Mouse (Mus musculus): Measurements from ENCODE around the gene Abl2. TPM values are rescaled to one million over a fixed set of nuclear protein-coding genes. Genes with fewer than 3 reads are reported as not detected.

Gene Abl2
- total and polyA plus RNA-seq, 3 experiments: 4.7 to 25.7 (median 22.1) TPM

- no peak overlapping the region for H3K9ac ChIP-seq (ENCODE audit: low read depth, low read length)
- H3K4me1 ChIP-seq (ENCODE audit: control insufficient read depth, insufficient read depth, low read length): no peaks in the 10 kb centered on the region
- intact Hi-C loops (cut with DNase I): no loop called here
- H3K27me3 ChIP-seq (ENCODE audit: control insufficient read depth, insufficient read depth, low read length): no peaks in the 10 kb centered on the region
- no peaks in the 10 kb centered on the region for H3K79me2 ChIP-seq (replicated peaks; ENCODE audit: control insufficient read depth, insufficient read depth, low read length)
- WGBS: 78% methylated on average over 3 of the region's 3 CpGs
- no peaks in the 10 kb centered on the region for H3K36me3 ChIP-seq (ENCODE audit: control insufficient read depth, insufficient read depth, low read length)
- no peak overlapping the region for H3K4me3 ChIP-seq
- TF ChIP-seq POLR2A (IDR thresholded peaks at IDR 0.05; ENCODE audit: insufficient read depth, low read depth, low read length) (no peak), CTCF (IDR thresholded peaks at IDR 0.05) (no peak), EP300 (IDR thresholded peaks at IDR 0.05; ENCODE audit: insufficient read depth, low read depth, low read length) (no peak)
- DNase-seq: no peak
- H3K27ac ChIP-seq: no peak overlapping the region
Measured at GRCm38 (mm10) chr1:156533483-156533882, 25.1 kb upstream of the Abl2 start.

GRCm38 (mm10) chr1:156533911-156534310 is 24.7 kb upstream of the Abl2 start:
- H3K27ac ChIP-seq: no peak overlapping the region
- no peaks in the 10 kb centered on the region for H3K4me1 ChIP-seq (ENCODE audit: control insufficient read depth, insufficient read depth, low read length)
- intact Hi-C loops (cut with DNase I): no loop called here
- H3K27me3 ChIP-seq (ENCODE audit: control insufficient read depth, insufficient read depth, low read length): no peaks in the 10 kb centered on the region
- 85% methylated on average over 4 of the region's 4 CpGs for WGBS
- no peaks in the 10 kb centered on the region for H3K79me2 ChIP-seq (replicated peaks; ENCODE audit: control insufficient read depth, insufficient read depth, low read length)
- no peak overlapping the region for H3K9ac ChIP-seq (ENCODE audit: low read depth, low read length)
- TF ChIP-seq CTCF (IDR thresholded peaks at IDR 0.05): no peak
- TF ChIP-seq POLR2A (IDR thresholded peaks at IDR 0.05; ENCODE audit: insufficient read depth, low read depth, low read length): no peak
- no peak for TF ChIP-seq EP300 (IDR thresholded peaks at IDR 0.05; ENCODE audit: insufficient read depth, low read depth, low read length)
- no peak for DNase-seq
- H3K36me3 ChIP-seq (ENCODE audit: control insufficient read depth, insufficient read depth, low read length): no peaks in the 10 kb centered on the region
- no peak overlapping the region for H3K4me3 ChIP-seq

- Histone ChIP-seq H3K27ac (no peak overlapping the region), H3K9ac (ENCODE audit: low read depth, low read length) (no peak overlapping the region), H3K79me2 (replicated peaks; ENCODE audit: control insufficient read depth, insufficient read depth, low read length) (no peaks in the 10 kb centered on the region), H3K36me3 (ENCODE audit: control insufficient read depth, insufficient read depth, low read length) (no peaks in the 10 kb centered on the region), H3K4me1 (ENCODE audit: control insufficient read depth, insufficient read depth, low read length) (no peaks in the 10 kb centered on the region), H3K27me3 (ENCODE audit: control insufficient read depth, insufficient read depth, low read length) (no peaks in the 10 kb centered on the region), H3K4me3 (no peak overlapping the region)
- TF ChIP-seq EP300 (IDR thresholded peaks at IDR 0.05; ENCODE audit: insufficient read depth, low read depth, low read length) (no peak), POLR2A (IDR thresholded peaks at IDR 0.05; ENCODE audit: insufficient read depth, low read depth, low read length) (no peak), CTCF (IDR thresholded peaks at IDR 0.05) (no peak)
- WGBS: 50% methylated on average over 2 of the region's 2 CpGs
- DNase-seq: no peak
- intact Hi-C loops (cut with DNase I): loop anchor here (5.0 kb wide), 2 partner anchors 140 to 450 kb away; no protein-coding TSS in a partner anchor
Measured at GRCm38 (mm10) chr1:156537031-156537430, 21.6 kb upstream of the Abl2 start.

- Histone ChIP-seq H3K4me1 (ENCODE audit: control insufficient read depth, insufficient read depth, low read length) (no peaks in the 10 kb centered on the region), H3K27ac (no peak overlapping the region), H3K4me3 (no peak overlapping the region), H3K79me2 (replicated peaks; ENCODE audit: control insufficient read depth, insufficient read depth, low read length) (no peaks in the 10 kb centered on the region), H3K9ac (ENCODE audit: low read depth, low read length) (no peak overlapping the region), H3K27me3 (ENCODE audit: control insufficient read depth, insufficient read depth, low read length) (no peaks in the 10 kb centered on the region), H3K36me3 (ENCODE audit: control insufficient read depth, insufficient read depth, low read length) (no peaks in the 10 kb centered on the region)
- TF ChIP-seq CTCF (IDR thresholded peaks at IDR 0.05) (no peak), EP300 (IDR thresholded peaks at IDR 0.05; ENCODE audit: insufficient read depth, low read depth, low read length) (no peak), POLR2A (IDR thresholded peaks at IDR 0.05; ENCODE audit: insufficient read depth, low read depth, low read length) (no peak)
- intact Hi-C loops (cut with DNase I): loop anchor here (1.0 to 5.0 kb wide), 3 partner anchors 96 to 450 kb away; no protein-coding TSS in a partner anchor
- 80% methylated on average over 6 of the region's 6 CpGs for WGBS
- DNase-seq: no peak
Measured at GRCm38 (mm10) chr1:156537701-156538100, 20.9 kb upstream of the Abl2 start.

- H3K4me3 ChIP-seq: no peak overlapping the region
- no peaks in the 10 kb centered on the region for H3K27me3 ChIP-seq (ENCODE audit: control insufficient read depth, insufficient read depth, low read length)
- no peaks in the 10 kb centered on the region for H3K36me3 ChIP-seq (ENCODE audit: control insufficient read depth, insufficient read depth, low read length)
- no peaks in the 10 kb centered on the region for H3K4me1 ChIP-seq (ENCODE audit: control insufficient read depth, insufficient read depth, low read length)
- 81% methylated on average over 3 of the region's 3 CpGs for WGBS
- DNase-seq: no peak
- no peaks in the 10 kb centered on the region for H3K79me2 ChIP-seq (replicated peaks; ENCODE audit: control insufficient read depth, insufficient read depth, low read length)
- no peak overlapping the region for H3K27ac ChIP-seq
- TF ChIP-seq EP300 (IDR thresholded peaks at IDR 0.05; ENCODE audit: insufficient read depth, low read depth, low read length) (no peak), CTCF (IDR thresholded peaks at IDR 0.05) (peak; percentile 76)
- intact Hi-C loops (cut with DNase I): loop anchor here (1.0 to 5.0 kb wide), 3 partner anchors 95 to 451 kb away; no protein-coding TSS in a partner anchor
- H3K9ac ChIP-seq (ENCODE audit: low read depth, low read length): no peak overlapping the region
Measured at GRCm38 (mm10) chr1:156538382-156538781, 20.2 kb upstream of the Abl2 start.

- Histone ChIP-seq H3K9ac (ENCODE audit: low read depth, low read length) (no peak overlapping the region), H3K27ac (no peak overlapping the region), H3K79me2 (replicated peaks; ENCODE audit: control insufficient read depth, insufficient read depth, low read length) (no peaks in the 10 kb centered on the region), H3K27me3 (ENCODE audit: control insufficient read depth, insufficient read depth, low read length) (no peaks in the 10 kb centered on the region), H3K36me3 (ENCODE audit: control insufficient read depth, insufficient read depth, low read length) (no peaks in the 10 kb centered on the region), H3K4me1 (ENCODE audit: control insufficient read depth, insufficient read depth, low read length) (no peaks in the 10 kb centered on the region), H3K4me3 (no peak overlapping the region)
- 43% methylated on average over 4 of the region's 4 CpGs for WGBS
- TF ChIP-seq EP300 (IDR thresholded peaks at IDR 0.05; ENCODE audit: insufficient read depth, low read depth, low read length) (no peak), CTCF (IDR thresholded peaks at IDR 0.05) (peak; percentile 64), POLR2A (IDR thresholded peaks at IDR 0.05; ENCODE audit: insufficient read depth, low read depth, low read length) (no peak)
- DNase-seq: no peak
- intact Hi-C loops (cut with DNase I): loop anchor here (1.0 to 5.0 kb wide), 5 partner anchors 89 to 453 kb away; no protein-coding TSS in a partner anchor
Measured at GRCm38 (mm10) chr1:156539787-156540560, 18.6 kb upstream of the Abl2 start.

Measured in heart, adult 2 months (tissue).